Mouse (Mus musculus): Measurements from ENCODE around the gene Snap25.
A peak's percentile ranks its signal among the peaks of the same experiment; 100 is the strongest.

Gene Snap25

DNA sequence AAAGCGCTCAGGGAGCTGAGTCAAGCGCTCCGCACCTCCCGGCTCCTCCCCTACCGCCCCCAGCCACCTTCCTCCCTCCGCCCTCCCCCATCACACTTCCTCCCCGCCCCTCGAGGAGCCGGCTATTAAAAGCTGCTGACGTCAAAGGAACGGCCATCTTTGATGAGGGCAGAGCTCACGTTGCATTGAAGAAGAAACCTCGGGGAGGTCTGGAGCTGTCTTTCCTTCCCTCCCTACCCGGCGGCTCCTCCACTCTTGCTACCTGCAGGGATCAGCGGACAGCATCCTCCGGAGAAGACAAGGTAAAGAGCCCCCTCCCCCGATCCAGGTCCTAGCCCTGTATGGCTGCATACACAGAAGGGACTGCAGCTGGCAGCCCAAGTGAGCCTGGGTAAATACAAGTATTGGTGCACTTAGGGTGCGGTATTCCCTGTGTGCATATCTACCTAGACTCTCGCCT lies at the start of gene Snap25:
Snap25 (plus strand) TSS at position 155 of the 460 bp plus-strand sequence.
- DNase-seq (ENCODE audit: low read depth, low spot score), result peak; percentile 88

DNA sequence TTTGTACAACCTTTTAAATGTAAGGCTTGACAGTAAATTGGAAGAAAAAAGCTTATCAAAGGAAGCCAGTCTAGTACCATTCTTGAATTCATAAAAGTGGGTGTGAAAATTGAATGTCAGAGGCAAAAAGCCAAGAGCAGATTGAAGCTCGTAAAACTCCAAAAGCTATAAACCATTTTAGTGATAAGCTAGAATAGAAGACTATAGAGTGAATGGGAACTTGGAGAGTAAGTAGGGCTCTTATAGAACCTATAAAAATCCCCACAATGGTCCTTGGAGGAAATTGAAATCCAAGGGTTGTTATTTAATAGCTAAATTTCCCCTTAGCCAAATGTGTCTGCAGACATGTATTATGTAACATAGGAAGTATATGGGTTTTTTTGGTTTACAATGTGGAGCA lies 46.3 kb upstream of the Snap25 start:
- DNase-seq (ENCODE audit: low read depth, low spot score), result no peak

DNA sequence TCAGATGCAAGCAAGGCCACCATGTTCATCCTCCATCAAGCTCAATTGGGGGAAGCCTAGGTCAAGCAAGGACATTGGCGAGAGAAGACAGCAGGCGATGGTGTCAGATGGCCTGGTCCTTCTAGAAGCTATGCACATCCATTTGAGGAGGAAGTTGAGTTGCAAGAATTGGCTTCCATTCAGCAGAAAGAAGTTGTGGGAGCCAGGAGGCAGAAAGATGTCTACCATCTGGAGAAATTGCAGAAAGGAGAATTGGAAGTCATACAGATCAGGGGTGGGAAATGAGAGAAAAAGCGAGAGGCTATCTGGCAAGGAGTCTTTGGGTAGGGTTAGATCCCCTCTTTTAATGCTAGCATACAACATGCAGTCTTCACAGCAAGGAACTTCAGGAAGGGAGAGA lies 44.1 kb upstream of the Snap25 start:
- no peak for DNase-seq (ENCODE audit: low read depth, low spot score)

DNA sequence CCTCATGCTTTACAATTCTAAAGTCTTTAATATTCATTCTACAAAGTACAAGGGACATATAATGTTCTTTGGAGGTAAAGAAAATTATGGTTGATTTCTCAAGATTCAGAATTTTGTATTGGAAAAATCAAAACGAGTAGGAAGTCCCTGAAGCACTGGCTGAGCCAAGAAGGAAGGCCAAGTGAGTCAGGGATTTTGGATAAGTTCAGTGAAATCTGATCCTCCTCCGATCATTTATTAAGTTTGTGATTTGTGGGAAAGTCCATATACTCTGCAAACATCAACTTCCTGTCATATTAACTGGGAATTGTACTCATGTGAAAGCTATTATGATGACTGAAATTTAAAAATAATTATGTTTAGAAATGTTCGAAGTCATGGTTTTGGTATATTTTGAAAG lies 43.6 kb upstream of the Snap25 start:
- DNase-seq (ENCODE audit: low read depth, low spot score), result no peak

DNA sequence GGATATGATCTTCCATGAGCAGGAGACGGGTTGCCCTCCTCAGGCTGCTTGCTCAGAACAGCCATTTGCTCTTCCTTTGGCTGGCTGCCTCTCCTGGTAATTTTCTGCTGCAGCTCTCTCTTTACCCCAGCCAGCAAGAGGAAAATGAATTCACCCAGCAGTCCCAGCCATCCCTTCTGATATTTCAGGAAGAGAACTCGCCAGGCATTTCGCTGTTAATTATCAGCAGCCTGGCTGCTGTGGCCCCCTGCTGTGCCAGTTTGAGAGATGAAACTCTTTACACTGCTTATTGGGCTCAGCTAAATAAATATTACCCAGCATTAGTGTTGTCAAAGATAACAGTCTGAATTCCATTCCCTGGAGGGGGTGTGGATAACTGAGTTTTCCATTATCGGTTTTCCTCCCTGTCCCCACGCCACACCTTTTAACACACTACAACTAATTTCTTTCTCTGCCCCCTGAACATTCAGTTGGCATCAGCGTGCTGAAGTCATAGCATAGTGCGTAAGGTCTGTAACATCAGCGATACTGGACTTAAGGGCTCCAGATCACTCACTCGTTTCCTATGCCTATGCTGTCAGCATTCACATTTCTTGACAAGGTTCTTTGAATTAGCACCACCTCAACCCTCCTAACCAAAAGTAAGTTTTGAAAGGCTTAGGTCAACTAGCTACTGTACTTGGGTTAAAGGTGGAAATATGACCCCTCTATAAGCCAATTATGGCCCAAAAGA lies 42.5 kb upstream of the Snap25 start:
- DNase-seq (ENCODE audit: low read depth, low spot score), result no peak

DNA sequence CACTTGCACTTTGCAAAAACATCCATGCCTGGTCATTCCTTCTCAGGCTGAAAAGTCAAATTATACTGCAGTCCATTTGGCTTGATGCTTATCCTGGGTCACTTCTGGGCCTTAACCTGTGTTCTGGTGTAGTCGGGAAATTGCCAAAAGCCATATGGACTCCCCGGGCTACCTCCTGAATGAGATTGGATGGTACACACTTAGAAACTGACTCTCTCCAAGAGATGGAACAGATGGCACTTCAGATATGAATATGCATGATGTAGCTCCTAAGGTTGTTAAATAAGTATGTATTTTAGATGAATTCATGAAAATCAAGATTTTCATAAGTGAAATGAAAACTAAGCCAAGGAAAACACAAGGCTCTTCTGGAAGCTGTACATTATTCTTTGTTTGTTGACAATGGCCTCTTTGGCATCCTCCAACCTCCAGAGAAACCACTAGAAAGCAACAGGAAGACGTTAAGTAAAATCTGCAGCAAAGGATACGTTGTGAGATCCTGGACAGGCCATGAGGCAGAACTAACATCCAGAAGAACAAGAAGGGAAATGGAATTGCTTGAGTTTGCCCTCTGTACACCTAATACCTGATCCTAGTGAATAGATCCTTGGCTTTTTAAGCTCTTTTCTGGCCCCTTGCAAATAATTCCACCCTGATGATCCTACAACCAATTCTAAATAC lies 39.0 kb upstream of the Snap25 start:
- DNase-seq (ENCODE audit: low read depth, low spot score), result no peak

DNA sequence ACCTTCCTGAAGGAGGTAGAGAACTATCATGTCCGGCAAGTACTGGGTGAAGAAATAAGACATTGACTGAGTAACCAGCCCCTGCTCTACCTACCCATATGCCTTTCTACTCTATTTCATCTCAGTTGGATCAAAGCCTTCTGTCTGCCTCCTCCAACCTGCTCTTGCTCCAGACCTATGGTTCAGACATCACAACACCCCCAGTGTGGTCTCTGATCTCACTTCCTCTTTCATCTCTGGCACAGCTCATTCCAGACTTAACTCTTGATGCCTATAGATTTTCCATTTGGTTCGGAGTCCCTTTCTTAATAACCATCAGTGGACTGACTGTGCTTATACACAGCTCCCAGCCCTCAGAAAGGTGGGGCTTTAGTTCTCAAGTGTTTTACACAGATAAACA lies 37.1 kb upstream of the Snap25 start:
- DNase-seq (ENCODE audit: low read depth, low spot score), result no peak

DNA sequence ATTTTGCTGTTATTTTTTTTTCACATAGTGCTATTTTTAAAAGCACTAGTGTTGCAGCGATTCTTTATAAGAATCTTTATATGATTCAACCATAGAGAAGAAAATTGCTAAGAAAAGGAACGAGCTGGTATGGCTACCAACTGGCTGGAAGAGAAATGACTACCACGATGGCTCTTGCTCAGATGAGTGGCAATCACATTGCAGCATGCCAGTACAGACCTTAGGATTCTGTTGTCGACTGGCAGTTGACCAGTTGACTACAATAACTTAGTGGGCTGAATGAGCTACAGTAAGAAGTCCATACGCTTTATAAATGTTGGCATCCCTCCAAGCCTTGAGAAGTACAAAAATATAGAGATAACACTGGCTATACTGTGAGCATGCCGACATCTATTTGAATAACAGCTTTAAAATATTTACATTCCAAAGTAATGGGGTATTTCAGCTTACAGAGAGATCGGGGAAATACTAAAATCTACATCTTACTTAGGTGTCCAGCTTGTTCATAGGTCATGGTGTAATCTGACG lies 36.3 kb upstream of the Snap25 start:
- DNase-seq (ENCODE audit: low read depth, low spot score), result no peak

DNA sequence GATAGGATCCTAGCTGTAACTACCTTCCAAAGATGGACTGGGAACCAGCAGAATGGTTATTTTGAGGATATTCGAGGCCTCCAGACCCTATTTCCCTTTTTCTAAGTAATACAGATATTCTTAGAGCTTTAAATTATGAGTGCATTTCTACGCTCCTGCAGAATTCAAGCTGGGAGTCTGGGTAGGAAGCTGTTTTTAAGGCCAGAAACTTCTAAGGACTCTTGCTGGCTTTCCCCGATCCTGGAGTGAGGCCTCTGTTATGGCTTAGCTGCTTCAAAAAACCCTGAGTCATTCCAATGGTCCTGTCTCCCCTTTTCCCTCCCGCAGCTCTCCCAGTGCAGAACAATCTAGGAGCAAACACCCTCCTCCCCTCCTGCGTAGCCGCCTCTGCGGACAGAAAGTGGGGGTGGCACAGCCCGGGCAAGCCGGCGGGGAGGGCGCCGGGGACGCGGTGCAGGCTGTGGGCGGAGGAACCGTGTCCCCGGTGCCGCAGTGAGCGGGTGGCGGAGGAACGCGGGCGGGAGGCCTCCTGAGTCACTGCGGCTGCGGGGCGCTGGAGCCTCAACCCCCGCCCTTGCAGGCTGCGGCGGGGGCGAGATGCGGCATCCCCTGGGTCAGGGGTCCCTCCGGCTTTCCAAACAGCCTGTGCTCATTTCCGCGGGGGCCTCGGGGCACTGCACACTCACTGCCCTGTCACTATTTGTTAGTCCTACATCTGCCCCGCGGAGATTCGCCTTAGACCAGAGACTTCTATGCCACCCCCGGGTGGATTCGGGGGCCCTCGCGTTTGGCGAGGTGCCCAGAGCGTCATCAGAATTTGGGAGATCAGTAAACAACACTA lies 34.7 kb upstream of the Snap25 start:
- peak; percentile 31 for DNase-seq (ENCODE audit: low read depth, low spot score)

DNA sequence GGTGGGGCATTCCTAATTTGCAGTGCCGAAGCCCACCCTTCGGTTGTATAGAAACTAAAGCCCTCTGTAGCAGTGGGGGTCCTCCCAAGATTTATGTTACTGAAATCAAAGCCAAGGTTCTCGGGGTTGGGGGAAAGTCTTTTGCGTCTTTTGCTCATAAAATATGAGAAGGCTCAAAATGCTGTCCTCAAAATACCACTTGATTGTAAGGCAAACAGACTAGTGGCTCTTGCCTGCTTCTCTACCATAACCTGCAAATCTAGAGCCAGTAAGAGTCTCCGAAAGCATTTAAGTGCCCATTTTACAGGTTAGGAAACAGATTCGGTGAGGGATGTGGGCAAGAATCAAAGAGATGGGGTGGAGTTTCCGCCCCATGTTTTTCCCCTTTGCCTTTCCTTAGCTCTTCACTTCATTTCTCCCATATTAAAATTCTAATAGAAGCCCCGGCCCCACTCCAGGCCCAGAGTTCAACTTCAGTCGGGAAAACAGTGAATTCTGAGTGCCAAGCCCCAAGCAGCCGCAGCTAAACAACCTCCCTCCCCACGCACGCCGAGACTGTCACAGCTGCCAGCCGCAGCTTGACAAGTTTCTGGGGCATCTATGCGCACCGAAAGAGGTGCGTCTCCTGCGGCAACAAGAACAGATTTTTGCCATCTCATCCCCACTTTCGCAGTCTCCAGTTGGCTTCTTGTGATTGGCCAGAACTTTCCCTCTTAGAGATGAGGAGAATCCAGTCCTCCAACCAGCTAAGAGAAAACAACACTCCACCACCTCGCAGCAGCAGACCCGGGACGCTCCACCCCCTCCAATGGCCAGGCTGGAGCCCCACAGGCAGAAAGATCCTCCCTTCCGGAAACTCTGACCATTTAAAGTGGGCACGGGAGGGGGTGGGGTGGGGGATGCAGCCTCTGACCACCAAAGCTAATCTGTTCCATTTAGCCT lies 33.7 kb upstream of the Snap25 start:
- peak; percentile 92 for DNase-seq (ENCODE audit: low read depth, low spot score)

DNA sequence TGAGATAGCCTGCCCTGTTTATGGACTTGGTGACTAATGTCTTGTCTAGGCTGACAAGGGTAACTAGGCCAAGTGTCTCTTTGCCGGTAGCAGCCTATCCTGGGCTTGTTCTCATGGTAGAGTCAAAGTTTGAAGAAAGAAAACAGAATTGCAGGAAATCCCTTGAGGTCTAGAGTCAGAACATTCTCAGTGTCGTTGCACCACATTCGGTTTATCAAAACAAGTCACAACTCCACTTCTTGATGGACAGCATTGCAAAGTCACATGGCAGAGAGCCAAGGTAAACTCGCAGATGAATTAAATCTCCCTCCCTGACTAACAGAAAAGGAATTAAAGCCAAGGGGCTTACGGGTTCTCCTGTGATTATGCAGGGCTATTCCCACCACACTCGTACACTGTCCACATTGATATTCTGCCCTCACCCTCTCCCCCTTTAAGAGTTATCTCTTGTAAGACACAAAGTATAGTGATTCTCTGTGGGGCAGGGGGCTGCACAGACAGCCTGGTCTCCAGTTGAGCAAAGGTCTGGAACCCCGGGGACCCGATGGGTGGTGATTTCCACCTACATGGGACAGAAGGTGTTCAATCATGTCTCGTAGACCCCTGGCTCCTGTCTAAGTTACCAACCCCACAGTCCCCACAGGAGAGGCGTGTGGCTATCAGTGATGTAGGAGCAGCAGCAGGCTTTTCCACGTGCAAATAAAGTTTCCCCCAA lies 30.9 kb upstream of the Snap25 start:
- DNase-seq (ENCODE audit: low read depth, low spot score), result no peak

DNA sequence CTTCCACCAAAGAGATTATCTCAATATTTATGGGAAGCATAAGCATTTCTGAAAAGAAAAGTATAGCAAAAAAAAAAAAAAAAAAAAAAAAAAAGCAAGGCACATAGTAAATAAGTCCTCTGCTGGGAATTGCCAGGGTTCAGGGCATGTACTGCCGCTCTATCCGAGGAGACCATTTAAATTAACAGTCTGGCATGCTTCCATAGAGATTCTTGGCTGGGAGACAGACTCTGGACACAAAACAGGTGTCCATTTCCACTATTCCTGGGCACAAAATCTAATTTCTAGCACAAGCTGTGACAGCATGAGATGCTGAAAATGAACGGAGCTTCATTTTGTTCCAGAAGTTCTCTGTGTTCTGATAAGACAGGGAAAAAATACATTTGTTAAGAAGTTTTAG lies 27.1 kb upstream of the Snap25 start:
- no peak for DNase-seq (ENCODE audit: low read depth, low spot score)

DNA sequence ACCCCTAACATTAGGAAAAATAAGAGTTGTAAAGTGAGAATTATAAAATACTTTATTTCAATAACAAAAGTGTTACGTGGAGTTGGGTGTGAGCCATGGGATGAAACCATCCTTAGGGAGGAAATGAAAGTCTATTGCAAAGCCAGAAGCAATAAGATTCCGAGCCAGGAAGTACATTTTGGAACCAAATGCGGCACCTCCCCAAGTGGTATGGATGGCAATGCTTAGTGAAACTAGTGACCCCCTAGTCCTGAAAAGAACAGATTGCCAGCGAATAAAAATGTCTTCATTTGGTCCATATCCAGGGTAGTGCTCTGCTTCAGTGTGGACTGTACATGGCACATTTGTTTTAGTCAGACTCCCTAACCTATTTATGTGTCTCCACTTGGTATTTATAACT lies 25.9 kb upstream of the Snap25 start:
- no peak for DNase-seq (ENCODE audit: low read depth, low spot score)

DNA sequence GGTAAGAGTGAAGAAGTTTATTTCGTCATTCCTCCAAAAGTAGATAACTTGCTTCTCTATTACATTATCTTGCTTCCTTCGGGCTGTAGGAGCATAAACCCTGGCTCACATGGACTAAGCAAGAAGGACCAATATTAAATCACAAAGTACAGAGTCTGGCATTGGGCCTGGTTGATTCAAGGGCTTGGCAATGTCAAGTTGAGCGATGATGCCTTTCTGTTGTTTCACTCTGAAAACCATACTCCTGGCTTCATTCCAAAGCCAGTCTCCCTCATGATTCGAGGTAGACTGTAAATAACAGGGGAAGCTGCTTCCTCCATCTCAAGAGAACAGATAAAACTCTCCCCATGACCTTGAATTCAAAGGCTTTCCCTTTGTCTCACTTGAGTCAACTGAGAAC lies 23.8 kb upstream of the Snap25 start:
- DNase-seq (ENCODE audit: low read depth, low spot score), result no peak

DNA sequence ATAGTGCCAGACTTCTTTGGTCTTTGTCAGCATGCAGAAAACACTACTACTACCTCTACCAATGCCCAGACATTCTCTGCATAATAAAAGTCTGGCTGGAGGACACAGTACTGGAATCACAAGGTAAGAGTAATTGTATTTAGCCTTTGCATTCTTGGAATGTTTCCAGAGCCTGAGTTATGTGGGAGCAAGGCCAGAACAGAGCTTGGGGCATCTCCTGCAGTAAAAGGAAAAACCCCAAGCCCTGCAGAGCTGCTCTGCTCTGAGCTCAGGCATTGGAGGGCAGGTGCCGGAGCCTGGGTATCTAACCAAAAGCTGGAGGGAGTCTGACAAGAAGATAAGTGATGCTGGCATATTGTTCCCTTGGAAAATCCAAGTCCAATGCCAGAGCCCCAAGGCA lies 21.6 kb upstream of the Snap25 start:
- DNase-seq (ENCODE audit: low read depth, low spot score), result no peak

DNA sequence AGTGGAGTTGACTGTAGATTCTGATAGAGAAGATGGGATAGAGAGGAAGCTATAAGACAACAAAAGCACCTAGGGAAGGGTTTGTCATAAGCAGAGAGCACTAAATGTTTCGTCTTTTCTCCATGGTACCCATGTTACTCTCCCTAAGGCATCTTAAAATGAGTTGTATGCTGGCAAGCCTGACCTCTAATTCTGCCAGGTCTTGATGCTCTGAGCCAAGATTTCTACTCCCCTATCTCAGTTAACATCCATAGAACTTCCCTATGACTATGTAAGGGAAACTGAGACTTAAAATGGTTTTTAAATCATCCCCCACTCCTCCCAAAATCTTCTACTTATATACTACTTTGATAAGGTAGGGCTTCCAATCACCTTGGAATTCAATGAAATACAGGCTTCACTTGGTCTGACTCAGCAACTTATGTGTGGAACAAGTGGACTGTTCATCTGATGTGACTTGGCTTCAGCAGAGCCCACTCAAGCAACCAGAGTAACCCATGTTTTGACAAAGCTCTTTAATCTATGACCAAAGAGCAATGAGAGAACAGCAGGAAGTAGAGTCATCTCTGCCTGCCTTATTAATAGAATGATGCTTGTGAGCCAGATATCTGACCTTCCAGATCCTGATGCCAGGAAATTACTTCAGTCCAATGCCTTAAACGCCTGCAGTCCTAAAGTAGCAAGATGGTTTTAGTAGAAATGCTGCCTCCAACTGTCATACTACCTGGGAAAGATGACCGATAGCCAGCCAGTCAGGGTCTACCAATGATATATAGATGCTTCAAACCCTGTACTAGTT lies 13.6 kb upstream of the Snap25 start:
- no peak for DNase-seq (ENCODE audit: low read depth, low spot score)

DNA sequence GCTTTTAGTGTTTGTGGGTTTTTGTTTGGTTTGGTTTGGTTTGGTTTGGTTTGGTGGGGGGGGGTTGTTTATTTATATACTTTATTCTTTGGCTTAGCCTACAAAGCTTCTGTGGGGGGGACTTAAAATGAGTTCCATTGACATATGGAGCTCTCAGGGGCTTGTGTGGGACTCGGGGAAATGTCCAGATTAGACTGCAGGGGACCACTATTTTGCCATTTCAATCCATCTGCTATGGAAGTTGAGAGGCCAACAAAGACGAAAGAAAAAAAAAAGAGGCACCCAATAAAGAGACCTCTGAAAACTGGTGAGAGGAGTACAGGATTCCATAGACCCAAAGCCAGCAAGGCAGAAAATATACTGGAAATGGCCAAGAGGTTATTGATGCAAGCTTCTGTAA lies 9.9 kb upstream of the Snap25 start:
- no peak for DNase-seq (ENCODE audit: low read depth, low spot score)

DNA sequence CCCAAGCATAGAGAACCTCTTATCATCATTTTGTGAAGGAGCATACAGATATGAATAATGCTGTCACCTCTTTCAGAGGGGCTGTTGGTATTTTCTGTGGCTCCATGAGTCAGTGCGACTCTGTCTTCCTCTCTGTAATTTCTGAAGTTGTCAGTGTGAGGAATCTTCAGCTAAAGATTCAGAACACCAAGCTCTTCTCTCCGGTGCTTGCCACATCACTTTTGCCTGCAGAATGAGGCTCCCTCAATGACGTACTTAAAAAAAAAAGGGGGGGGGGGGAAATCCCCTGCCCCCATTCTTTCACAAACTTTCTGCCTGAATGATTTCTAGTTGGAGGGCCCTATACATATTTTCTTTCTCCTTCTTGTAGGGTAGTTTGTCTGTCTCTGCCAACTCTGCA lies 2.1 kb upstream of the Snap25 start:
- no peak for DNase-seq (ENCODE audit: low read depth, low spot score)

DNA sequence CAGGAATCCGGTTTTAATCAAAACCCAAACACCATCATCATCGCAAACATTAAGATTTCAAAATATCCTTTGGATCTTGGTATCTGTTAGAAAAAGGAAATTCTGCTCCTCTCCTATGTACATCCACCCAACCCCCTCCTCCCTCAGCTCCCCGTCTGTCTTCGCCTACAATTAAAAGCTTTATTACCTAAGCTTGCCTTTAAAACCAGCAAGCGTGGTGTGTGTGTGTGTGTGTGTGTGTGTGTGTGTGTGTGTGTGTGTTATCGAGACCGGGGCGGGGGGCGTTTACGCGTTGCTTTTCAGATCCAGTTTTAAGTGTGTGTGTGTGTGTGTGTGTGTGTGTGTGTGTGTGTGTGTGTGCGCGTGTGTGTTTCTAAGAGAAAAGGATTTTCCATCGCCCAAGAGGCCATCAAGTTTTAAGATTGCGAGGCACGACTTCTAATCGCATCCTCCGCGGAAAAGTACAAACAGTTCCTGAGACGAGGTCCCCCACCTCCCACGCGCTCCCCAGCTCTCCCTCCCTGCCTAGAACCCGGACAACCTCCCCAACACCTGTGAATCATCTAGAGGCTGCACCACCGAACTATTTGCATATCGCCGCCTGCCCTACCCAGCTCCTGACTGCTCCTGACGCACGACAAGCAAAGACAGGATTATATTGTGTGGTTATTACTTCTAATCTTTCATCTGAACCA lies 1.4 kb upstream of the Snap25 start:
- peak; percentile 14 for DNase-seq (ENCODE audit: low read depth, low spot score)

Measured in ES-CJ7 (cell line).